Mouse (Mus musculus): ENCODE results near the gene Etv2.

The Etv2 gene

DNA sequence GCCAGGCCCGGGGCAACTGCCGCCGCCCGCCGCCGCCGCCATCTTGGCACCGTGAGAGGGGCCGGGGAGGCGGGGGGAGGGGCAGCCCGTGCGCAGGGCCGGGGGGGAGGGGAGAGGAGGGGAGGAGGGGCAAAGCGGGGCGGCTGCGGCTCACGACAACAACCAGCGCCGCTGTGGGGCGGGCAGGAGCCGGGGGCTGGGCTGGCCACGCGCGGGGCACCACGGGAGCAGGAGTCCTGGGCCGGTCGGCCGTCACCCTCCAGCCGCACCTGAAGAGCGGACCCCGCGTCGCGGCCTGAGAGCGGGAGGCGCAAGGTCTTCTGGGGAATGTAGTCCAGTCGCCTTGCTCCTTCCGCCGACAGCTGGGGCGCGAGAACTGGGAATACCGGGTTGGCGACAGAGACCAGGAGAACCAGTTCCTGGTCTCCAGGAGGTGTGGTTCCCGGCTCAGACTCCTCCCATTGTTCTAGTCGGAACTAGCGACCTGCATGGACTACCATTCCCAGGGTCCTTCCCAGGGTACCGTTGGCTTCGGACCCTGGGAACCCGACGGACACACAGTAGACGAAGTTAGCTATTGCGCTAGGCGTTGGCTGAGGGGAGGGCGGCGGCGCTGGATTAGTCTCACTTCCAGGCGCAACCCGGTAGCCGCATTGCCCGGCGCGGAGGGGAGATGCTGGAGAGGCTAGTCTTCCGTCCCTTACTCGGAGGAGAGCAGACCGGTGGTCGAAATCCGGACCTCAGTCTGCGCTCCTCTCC is 46.8 kb downstream of the Etv2 start, which contains the start of gene Kmt2b:
Gene Kmt2b, minus strand, starts transcription at position 51 of the 759 bp plus-strand sequence.
- DNase-seq (ENCODE audit: low spot score): peak; percentile 96

GRCm38 (mm10) chr7:30587842-30588667 is 47.6 kb downstream of the Etv2 start:
- peak; percentile 47 for DNase-seq (ENCODE audit: low spot score)

GRCm38 (mm10) chr7:30586455-30587020 is 49.1 kb downstream of the Etv2 start:
- DNase-seq (ENCODE audit: low spot score): no peak

DNA sequence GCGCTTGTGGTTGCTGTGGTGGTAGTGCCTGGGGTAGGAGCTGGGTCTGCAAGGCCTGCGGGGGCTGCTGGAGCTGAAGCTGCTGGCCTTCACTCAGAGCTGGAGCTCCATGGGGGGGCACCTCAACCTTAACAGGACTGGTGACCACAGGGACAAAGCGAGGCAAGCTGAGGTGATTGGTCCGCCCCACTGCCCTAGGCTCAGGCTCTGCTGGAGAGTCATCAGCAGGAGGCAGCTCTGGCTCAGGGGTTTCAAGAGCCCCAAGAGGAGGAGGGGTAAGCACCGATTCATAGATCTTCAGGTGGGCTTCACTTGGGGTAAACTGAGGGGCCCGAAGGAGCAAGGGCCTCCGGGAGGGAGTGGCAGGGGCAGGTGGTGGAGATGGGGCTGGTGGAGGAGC is 50.5 kb downstream of the Etv2 start:
- DNase-seq (ENCODE audit: low spot score): no peak

DNA sequence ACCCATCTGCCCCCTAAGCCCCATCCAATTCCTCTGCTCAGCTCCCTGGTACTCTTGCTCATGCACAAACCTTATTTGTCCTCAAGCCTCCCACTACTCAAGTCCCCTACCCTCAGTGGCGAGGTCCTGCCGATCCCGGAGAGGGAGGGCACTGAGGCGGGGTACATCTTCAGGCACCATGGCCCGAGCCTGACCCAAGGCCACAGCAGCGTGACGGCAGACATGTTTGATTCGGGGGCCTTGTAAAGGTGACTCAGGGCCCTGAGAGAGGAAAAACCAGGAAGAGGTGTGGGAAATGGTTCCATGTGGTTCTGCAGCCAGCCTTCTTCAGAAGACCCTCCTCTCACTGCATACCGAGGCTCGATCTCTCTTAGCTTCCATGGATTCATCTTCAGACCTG is 51.3 kb downstream of the Etv2 start:
- DNase-seq (ENCODE audit: low spot score): no peak
